Mouse (Mus musculus) brain, embryonic 14.5 days (tissue): ENCODE measurements at regions not wholly inside any gene's neighbourhood (a gene's known extent, or its start where the extent isn't known, plus 50 kb on each side); places are given as distances from the start of the nearest gene placed in this dataset.

ENCODE experiments used
- DNase-seq: peaks from one replicate; pipeline ENCODE4 v3.0.0-alpha.2; 2011; ENCODE audit warnings: low read depth
- CTCF ChIP-seq: fragments of 200-500 bp; IDR thresholded peaks from 2 replicates; pipeline ENCODE4 v1.5.1; 2012; ENCODE audit warnings: inconsistent platforms, mild to moderate bottlenecking, moderate library complexity, borderline replicate concordance; ENCODE audit not compliant: insufficient read depth, insufficient read length; ENCODE audit errors: extremely low read depth
- POLR2A ChIP-seq: fragments of 200-500 bp; IDR thresholded peaks from 2 replicates; pipeline ENCODE4 v1.6.1; 2012; ENCODE audit warnings: mild to moderate bottlenecking, inconsistent platforms, borderline replicate concordance; ENCODE audit not compliant: poor library complexity, insufficient read depth, insufficient read length, severe bottlenecking; ENCODE audit errors: extremely low read depth

GRCm38 (mm10) chr11:12686717-12687116 lies 222.0 kb upstream of the Cobl start:
- TF ChIP-seq POLR2A (no peak), CTCF (no peak)

GRCm38 (mm10) chr11:12661824-12662443 lies 197.2 kb upstream of the Cobl start:
- TF ChIP-seq POLR2A = no peak
- no peak for TF ChIP-seq CTCF
- DNase-seq = peak; percentile 48

More at GRCm38 (mm10) chr11:12686717-12687116, 222.0 kb upstream of the Cobl start:
- DNase-seq = no peak

GRCm38 (mm10) chr11:12658847-12659246 lies 194.1 kb upstream of the Cobl start:
- TF ChIP-seq CTCF (no peak), POLR2A (no peak)
- DNase-seq = no peak

GRCm38 (mm10) chr11:12656450-12656849 lies 191.7 kb upstream of the Cobl start:
- peak; percentile 11 for DNase-seq
- TF ChIP-seq POLR2A (no peak), CTCF (no peak)
